Mouse (Mus musculus) liver, adult 2 months (tissue): ENCODE results near the gene Tff3.

Experiments used
- CTCF ChIP-seq: fragments of 200-500 bp; IDR thresholded peaks from 2 replicates; pipeline ENCODE4 v1.5.1; 2011; ENCODE audit warnings: low read depth, low read length, control low read depth
- POLR2A ChIP-seq: fragments of 200-500 bp; IDR thresholded peaks from 2 replicates; pipeline ENCODE4 v1.6.1; 2011; ENCODE audit warnings: low read length, control low read depth; ENCODE audit not compliant: insufficient read depth; ENCODE audit errors: extremely low read depth

DNA sequence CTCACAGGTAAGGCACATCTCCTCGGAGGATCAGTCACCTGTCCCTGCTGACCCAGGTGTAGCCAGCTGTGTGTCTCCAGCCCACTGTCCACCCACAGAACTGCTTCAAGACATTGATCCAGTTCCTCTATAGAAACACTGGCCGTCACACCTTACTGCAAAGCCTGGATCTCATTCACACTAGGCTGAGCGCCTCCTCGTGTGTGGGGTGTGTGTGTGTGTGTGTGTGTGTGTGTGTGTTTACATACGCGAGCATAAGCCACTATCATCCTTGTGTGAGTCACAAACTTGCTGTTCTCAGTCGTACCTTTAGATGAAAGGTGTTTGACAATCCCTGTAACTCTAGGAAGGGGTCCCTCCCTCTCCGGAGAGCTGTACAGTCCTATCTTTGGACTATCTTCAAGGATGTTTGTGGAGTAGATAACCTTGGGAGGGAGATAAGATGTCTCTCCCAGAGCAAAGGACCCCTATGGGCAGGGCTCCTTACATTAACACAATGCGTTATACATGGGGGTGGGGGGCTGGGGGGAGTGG lies 23.6 kb upstream of the Tff3 start:
- TF ChIP-seq CTCF (no peak), POLR2A (no peak)
